Mouse (Mus musculus) spleen, postnatal 4 days (tissue): Measurements from ENCODE around the gene Slc25a13.

Source experiments
- DNase-seq, 2 experiments: peaks; one replicate each; pipeline ENCODE4 v3.0.0; 2022; ENCODE audit warnings: low spot score in 2 of 2

Slc25a13 gene

DNA sequence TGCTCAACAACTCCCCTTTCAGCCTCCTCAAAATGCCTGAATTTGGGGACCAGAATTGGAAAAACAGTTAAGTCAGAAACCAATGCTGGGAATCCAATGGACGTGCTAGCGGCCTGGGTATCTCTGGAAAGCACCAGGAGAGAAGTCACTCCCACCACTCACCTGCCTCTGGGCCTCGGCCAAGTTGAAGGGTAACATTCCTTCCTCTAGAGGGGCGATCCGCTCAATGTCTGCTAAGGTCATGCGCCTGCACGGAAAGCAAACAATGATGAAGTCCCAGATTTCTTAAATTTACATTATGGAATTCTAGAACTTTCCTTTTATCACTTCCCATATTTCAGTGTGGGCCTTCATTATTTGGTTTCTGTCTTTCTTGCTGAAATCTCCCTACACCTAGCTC, 103.2 kb downstream of the Slc25a13 start:
- no peak for DNase-seq

DNA sequence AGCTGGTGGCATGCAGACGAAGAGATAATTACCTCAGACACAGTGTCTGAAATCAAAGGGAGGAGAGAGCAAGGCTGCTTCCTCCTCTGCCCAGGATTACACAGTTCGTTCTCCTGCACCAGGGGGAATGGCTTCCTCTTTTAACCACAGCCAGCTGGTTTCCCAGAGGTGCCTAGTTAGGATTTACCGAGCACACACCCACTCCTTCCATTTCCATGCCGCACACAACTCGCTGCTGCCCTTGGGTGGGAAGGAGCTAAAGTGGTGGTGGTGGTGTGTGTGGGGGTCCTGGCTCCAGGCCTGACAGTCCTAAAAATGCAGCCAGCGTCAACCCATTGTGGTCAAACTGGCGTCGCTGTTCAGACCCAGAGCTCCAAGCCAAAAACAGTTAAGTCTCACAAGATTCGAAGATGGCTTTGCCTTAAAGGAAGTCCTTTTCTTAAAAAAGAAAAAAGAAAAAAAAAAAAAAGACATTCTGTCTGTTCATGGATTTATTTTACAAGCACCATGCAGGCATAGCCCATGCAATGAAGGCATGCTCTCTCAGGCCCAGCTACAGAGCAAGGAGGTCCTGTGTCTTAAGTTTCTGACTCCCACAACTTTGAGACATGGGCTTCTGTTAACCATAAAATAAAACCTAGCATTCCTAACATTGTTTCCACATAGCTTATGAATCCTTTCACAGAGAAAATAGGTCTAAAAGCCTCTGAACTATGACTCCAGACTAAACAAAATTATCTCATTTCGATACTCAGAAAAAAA, 104.0 kb downstream of the Slc25a13 start:
- DNase-seq = no peak

DNA sequence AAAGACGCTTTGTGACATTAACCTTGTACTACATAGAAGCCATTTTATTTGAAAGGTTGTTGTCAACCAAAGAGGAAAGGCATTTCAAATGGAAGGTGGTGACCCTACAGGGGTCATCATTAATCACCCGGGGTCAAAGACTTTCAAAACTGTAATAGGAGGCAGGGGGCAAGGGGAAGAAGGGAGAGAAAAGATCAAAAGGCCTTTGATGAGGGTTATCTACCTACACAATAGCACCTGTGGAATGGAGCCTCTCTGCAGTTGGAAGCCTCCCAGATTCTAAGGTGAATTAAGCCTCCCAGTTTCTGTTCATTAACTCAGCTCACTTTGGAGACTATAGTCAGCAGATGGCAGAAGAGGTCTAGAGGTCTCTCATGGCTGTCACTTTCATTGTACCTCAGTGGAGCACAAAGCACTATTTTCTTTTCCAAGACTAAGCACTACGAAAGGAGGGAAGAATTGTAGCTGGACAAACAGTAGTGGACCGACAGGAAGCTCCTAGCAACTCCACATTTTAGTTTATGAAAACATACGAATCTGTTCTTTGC, 109.5 kb downstream of the Slc25a13 start:
- no peak for DNase-seq

DNA sequence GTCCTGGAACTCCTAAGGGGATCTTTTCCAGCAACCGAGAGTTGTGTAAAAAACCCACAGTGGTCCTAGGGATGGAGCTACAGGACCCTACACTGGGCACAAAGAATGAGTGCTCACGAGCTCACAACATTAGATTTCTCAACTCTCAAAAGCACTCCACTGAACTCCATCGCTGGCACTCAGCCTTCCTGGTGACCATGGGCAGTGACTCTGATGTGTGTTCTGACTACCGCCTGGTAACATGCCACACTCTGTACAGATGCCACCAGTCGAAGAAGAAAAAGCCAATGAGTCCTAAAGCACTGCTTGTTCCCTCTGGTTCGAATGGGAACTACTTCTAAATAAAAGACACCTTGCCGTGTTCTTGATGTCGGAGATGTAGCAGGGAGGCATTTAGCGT, 111.4 kb downstream of the Slc25a13 start:
- no peak for DNase-seq

DNA sequence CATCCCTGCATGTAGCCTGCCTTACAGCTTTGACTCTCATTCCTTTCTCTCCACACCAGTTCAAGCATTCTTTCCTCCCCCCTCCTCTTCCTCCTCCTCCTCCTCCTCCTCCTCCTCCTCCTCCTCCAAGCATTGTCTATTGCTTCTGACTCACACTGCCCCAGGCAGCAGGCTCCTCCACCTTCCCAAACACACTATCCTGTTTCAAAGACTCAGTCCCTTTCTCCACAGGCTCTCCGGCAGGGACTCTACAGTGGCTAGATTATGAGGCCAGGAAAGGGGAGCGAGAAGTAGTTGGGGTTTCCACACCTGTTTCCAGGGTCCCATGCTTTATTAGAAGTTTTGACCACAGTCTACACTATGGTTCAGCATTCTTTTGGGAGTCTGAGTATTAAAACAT, 113.5 kb downstream of the Slc25a13 start:
- DNase-seq = no peak

DNA sequence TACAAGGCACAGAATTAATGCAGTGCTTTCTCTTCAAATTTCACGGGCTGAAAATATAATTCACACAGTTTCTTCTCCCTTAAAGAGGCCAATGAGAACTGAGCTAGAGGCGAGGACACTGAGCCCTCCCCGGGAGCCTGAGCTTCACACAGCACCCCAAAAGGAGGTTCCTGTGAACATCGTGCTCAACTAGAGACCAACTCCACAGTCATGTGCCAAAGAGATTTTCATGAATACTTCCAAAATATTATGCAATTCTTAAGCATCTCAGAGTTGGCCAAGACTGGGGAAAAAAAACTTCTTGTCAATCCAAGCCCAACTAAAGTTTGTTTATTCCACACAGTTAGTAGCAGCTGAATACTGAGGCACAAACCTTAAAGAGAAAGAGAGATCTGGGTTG, 115.4 kb downstream of the Slc25a13 start:
- no peak for DNase-seq

DNA sequence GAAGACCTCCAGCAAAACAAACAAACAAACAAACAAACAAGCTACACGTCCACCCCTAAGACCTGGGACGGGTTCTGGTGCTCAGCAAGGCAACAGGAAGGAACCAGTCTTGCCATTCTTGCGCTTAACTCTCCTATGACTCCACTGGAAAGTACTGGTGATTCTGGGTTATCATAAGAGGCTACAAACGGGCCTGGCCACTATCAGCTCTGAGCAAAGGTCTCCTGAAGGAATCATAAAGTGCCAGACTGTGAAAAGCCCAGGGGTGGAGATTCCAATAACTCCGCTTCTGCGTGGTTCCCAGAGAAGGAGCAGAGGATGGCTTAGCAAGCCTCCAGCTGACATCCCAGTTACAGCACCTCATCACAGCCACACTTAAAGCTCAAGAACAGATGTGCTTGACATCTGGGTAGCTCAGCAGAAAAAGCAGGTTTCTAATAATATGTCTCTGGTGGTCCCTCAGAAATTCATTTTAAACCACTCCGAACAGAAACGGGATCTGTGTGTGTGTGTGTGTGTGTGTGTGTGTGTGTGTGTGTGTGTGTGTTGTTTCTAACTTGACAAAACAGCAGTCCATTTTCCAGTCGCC, 116.0 kb downstream of the Slc25a13 start:
- DNase-seq = no peak

DNA sequence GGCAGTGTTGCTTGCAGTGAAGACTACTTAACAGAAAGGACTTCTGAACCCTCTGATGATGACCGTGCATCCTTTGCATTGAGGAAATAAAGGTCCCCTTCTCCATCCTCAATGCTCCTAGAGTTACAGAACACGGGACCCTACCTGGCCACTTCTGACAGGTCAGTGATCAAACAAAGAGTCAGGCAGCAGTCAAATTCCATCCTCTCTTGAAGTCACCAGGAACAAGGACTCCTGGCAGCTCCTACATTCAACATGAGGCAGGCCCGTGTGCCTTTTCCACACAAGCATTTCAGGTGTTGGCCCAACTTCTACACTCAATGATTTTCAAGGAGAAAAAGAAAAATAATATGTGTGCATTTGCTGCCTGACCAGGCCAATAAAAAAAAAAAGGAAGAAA, 123.0 kb downstream of the Slc25a13 start:
- DNase-seq = no peak

DNA sequence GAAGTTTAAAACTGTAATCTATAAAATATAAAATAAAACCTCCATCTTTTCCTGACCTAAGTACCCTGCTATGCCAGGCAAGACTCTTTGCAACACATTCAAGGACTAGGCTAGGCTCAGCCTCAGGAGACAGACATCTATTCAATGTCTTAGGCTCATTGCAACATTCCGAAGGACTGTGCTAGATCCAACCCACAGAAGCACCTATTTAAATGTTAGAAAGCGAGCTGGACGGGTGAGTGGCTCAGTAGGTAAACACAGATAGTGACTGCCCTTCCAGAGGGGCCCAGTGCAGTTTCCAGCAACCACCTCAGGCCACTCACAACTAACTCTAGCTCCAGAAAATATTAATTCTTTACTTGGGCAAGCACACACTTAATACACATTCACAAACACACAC, 123.5 kb downstream of the Slc25a13 start:
- DNase-seq = no peak

DNA sequence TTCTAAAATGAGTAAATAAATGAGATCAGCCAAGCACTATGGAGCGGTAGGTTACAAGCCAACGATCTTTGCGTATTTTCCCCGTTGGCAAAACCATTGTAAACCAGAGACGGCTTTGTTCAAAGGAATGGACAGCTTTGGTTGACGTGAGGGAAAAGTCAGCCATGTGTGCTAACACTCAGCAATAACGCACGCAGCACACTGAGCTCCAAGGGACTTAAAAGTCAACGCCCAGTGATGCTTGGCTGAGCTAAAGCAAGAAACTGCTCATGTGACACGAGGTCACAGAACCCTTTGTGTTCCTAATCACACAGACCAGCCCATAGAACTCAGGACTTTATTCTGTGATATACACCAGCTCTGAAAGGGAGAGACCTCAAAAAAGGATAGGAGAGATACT, 124.5 kb downstream of the Slc25a13 start:
- DNase-seq = no peak

DNA sequence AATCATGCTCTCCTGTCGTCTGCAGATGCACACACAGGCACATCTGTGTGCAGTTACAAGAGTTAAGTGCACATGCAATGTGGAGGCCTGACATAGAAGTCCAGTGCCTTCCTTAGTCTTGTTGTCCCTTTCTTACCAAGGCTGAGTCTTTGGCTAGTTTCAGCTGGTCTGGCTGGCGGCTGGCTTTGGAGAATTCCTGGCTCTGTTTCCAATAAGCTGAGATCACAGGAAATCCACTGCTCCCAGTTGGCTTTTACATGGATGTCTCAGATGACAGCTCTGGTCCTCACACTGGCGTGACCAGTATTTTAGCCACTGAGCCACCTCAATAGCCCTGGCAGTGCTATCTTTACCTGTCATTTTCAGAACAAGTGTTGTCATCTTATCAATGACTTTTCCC, 126.0 kb downstream of the Slc25a13 start:
- no peak for DNase-seq

DNA sequence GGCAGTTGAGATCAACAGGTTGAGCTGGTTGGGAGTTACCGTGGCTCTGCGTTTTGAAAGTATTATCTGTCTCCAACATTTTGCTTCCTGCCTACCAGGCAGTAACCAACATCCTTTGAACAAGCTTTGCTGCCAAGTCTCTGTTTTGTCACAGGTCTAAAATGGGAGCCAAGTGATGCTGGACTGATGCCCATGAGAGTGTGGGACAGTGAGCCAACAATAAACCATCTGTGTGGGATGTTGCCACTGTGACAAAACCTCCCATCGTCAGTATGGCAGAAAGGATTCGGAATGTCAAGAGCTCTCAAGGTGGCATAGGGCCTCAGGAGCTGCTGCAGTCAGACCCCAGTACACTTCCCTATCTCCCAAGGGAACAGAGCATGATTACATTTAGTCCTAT, 128.8 kb downstream of the Slc25a13 start:
- DNase-seq = no peak

DNA sequence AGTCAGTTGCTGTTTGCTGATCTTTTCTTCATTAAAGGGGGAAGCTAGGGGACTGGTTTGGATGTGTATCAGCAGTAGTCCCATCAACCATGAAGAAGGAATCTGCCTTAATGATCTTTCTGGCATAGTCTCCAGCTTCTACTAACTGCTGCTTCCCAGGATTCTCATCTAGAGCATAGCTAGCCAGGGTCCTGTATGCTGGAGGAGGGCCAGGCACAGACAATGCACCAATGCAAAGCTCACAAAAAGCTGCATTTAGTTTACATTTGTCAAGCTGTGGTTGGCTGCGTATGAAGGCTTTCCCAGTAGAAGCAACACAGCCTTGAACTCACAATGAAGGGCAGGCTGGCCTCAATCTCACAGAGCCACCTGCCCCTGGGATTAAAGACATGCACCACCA, 136.5 kb downstream of the Slc25a13 start:
- no peak for DNase-seq

DNA sequence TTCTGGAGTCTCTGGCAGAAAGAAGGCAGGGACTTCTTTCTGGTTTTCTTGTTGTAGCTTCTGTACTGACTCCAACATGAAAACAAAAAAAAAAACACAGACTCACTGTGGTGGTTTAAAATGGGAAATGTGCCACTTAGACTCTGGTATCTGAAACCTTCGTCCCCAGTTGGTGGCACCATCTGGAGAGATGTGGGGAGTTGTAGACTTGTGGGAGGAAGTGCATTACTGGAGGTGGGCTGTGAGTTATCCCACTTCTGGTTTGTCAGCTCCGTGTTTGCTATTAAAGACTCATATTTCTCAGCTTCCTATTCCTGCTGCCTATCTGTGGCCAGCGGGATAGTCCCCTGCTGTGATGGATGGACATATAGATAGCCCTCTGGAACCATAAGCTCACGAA, 139.7 kb downstream of the Slc25a13 start:
- DNase-seq = no peak

DNA sequence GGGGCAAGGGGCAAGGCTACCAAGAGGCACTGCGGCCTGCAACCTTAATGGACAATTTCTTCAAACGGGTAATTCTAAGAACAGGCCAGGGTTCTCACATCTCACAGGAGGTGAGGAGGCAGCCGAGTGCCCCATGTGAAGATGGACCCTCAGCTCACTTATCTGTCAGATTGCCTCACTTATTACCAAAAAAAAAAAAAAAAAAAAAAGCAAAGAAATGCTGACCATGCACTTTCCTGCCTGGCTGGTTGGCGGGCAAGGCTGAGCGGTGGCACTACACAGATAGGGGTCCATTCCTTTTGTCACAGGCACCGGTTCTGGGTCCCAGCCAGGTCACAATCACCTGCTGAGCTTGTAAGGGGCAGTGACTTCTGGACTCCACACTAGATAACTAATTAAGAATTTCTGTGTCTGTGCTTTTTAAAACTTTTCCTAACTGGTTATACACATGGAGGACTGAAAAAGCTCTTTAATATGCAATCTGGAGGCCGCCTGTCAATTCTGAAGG, 141.0 kb downstream of the Slc25a13 start:
- DNase-seq = no peak

DNA sequence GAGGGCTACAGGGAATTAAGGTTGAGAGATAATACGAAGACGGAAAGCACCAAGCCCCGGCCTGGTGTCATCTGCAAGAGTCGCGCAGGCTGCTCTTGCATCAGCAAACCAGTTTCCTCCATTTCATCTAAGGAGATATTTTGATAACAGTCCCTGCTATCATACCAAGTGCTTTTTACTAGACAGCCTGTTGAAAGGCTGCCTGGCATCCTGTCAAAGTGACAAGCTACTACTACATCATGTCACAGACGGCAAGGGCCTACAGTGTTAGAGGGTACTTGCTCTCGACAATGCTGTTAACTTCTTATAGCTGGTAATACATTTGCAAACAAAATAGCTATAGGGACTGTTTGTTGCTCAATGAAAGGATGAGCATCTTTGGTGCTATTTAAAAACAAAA, 145.9 kb downstream of the Slc25a13 start:
- no peak for DNase-seq

DNA sequence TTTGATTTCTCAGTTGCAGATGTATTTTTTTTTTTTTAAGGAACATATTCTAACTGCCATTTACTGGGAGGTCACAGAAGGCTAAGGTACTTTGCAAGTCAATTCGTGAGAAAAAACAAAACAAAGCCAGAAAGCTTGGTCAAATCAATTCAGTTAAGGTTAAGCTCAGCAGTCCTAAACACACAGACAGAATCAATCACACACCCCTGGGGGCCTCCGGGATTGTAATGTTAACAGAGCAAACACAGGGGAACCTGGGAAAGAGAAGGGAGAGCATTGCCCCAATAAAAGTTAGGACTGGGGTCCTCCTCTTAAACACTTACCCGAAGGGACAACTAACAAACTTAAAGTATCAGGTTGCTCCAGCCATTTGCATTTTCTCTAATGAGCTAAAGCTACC, 147.0 kb downstream of the Slc25a13 start:
- no peak for DNase-seq

DNA sequence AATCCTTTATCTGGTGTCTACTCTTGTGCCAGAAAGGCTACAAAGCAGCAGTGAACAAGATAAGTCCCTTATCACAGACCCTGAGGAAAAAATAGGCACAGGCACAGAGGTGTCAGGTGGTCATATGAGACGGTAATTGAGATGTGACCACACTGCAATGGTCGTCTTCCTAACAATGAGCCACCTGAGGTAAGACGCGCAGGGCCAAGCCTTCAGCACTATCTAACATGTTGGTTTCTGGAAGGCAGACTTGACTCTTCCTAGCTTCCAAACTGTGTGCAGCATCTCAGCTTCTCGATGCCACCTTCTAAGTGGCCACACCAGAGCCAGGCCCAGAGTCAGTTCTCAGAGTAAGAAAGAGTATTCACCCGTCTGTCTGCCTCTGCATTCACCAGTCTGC, 149.8 kb downstream of the Slc25a13 start:
- DNase-seq = no peak

DNA sequence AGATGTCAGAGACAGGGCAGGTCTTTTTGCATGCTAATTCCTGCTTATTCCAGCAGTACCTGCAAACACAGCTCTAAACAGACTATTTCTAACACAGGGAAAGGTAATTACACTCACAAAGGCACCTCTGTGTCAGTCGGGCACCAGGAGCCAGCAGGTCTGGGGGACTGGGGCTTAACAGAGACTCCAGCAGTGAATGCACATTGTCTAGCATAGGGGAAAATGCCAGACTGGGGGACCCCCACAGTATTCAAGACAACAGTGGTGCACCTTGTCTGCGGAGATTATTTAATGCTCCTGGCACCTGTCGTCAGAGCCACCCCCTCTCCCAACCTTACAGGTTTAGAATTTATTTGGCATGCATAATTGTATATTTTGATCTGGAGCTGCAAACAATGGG, 158.4 kb downstream of the Slc25a13 start:
- no peak for DNase-seq

DNA sequence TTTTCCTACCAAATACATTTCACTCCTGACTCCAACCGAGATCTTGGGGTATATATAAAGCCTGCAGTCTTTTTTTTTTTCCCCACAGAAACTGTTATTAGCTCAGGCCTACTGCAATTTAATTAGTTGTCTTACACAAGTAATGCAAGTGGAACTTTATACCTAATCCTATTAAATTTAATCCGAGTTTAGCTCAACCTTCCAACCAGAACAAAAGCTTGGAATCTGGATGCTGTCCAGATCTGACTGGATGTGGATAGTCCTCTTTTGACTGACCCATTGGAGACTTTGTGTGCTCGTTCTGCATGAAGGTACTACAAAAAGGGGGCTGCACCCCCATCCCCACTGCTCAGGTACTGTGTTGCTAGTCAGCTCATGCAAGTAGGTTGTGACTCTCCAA, 163.0 kb downstream of the Slc25a13 start:
- DNase-seq = no peak

DNA sequence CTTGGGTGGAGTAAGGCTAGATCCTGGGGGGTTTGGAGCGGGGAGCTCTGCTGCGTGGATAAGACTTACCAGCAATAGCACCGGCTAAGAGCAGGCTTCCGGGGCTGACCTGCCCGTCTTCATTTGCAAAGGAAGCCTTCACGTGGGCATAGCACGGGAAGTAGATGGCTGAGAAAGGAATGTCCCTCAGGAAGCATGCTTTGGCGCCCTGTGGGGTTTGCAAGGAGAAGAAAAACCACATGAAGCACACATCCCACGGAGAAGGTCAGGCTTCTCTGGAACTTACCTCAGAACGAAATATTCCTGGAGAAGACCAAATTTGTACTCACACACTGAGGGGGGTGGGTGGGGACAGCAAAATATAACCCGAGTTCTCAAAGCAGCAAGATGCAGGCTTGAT, 164.3 kb downstream of the Slc25a13 start:
- DNase-seq = no peak

DNA sequence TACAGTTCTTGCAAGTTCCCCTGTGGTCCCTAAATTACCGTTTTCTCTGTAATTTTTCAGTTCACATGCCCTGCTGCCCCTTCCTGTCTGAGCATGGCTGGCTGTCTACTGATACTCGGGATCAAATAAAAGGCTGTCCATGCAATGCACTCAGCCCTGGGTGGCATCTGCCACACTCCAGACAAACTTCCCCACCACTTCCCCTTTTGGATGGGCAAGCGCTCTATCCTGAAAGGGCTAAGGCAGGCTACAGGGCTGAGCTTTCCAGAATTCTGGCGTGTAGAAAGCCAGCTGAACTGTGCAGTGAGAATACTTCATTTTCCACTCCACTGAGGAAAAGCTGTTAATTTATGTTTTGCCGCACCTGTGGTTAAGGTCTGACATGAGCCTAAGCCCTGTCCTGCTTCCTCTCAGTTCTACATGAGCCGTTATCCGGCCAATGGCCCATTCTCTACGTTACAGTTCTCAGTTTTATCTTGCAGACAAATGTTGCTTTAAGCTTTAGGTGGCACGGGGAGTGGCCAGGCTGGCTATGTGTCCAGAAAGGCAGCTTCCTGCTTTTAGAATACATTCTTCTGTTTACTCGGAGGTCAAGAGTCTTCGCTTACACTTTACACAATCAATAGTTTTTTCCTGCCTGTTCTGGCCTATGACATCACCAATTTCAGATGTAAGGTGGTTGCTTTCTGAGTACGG, 170.1 kb downstream of the Slc25a13 start:
- no peak for DNase-seq
